Mouse (Mus musculus) small intestine, adult 2 months (tissue): Measurements from ENCODE around the gene Arl4c.

Source experiments
- CTCF ChIP-seq: fragments of 200-500 bp; IDR thresholded peaks from 2 replicates; pipeline ENCODE4 v1.5.1; 2012; ENCODE audit warnings: low read depth, mild to moderate bottlenecking, control low read depth, inconsistent platforms, low read length, moderate library complexity, mixed read lengths; ENCODE audit not compliant: insufficient replicate concordance, insufficient read length; ENCODE audit errors: extremely low read depth
- POLR2A ChIP-seq: fragments of 200-500 bp; IDR thresholded peaks from 2 replicates; pipeline ENCODE4 v1.6.1; 2012; ENCODE audit warnings: low read depth, mild to moderate bottlenecking, control low read depth, inconsistent platforms, low read length, moderate library complexity

DNA sequence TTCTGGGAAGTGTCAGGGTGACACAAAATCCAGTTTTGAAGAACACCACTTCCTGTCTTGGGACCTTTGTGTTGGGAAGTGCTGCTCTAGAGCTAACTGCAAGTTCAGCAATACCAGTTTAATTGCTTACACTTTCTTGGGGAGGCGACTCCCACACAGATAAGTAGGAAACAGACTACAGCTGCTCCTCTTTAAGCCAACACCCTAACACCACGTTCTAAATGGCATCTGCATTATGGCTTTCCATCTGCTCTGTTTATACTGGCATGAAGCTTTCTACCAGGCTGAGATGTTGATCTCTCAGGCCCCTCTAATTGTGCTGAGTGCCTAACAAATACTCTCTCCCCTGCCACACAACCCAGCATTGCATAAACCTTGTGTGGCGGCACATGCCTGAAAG, 36.9 kb upstream of the Arl4c start:
- no peak for TF ChIP-seq CTCF
- TF ChIP-seq POLR2A, result no peak
